Mouse (Mus musculus) lung, postnatal 0 days (tissue): ENCODE measurements around the gene Cpne5.

Experiments used
- CTCF ChIP-seq: IDR thresholded peaks from 2 replicates; pipeline ENCODE4 v1.5.1; 2016; ENCODE audit warnings: antibody characterized with exemption, mild to moderate bottlenecking
- EP300 ChIP-seq: IDR thresholded peaks from 2 replicates; pipeline ENCODE4 v1.6.1; 2016; ENCODE audit warnings: antibody characterized with exemption, mild to moderate bottlenecking, control low read depth

GRCm38 (mm10) chr17:29216078-29216477 is 21.9 kb downstream of the Cpne5 start:
- no peak for TF ChIP-seq EP300
- no peak for TF ChIP-seq CTCF
